Mouse (Mus musculus) embryonic facial prominence, embryonic 11.5 days (tissue): ENCODE results near the gene Sufu. TPM values are rescaled to one million over a fixed set of nuclear protein-coding genes. Genes with fewer than 3 reads are reported as not detected.

Experiments
- ATAC-seq: fragments of 200-750 bp; cut with Nextera tagmentation; replicated peaks from 2 replicates; pipeline ENCODE4 v1.8.0; 2017; ENCODE audit warnings: low read depth; ENCODE audit not compliant: insufficient number of reproducible peaks, low FRiP score, low TSS enrichment
- DNase-seq: peaks from one replicate; pipeline ENCODE4 v3.0.0-alpha.2; 2015; ENCODE audit warnings: low spot score
- H3K27ac ChIP-seq: fragments of 300-500 bp; sonication (generic); replicated peaks from 2 replicates; pipeline ENCODE4 v1.5.1; 2014; ENCODE audit warnings: mild to moderate bottlenecking, low read depth, low read length, control low read depth
- H3K27me3 ChIP-seq: fragments of 300-500 bp; sonication (generic); 2 replicates; pipeline ENCODE4 v1.6.1; 2014; ENCODE audit warnings: mild to moderate bottlenecking, low read length, moderate library complexity, mixed read lengths; ENCODE audit not compliant: control insufficient read depth, insufficient read depth
- H3K36me3 ChIP-seq: fragments of 300-500 bp; sonication (generic); replicated peaks from 2 replicates; pipeline ENCODE4 v1.6.1; 2014; ENCODE audit warnings: low read depth, mild to moderate bottlenecking, low read length, moderate library complexity, mixed read lengths; ENCODE audit not compliant: control insufficient read depth, insufficient read depth
- H3K4me1 ChIP-seq: fragments of 300-500 bp; sonication (generic); 2 replicates; pipeline ENCODE4 v1.6.1; 2014; ENCODE audit warnings: low read length, mixed read lengths; ENCODE audit not compliant: control insufficient read depth, insufficient read depth
- H3K4me2 ChIP-seq: fragments of 300-500 bp; sonication (generic); 2 replicates; pipeline ENCODE4 v1.6.1; 2014; ENCODE audit warnings: low read depth, mild to moderate bottlenecking, control low read depth, low read length, moderate library complexity
- H3K4me3 ChIP-seq: fragments of 300-500 bp; sonication (generic); 2 replicates; pipeline ENCODE4 v1.5.1; 2014; ENCODE audit warnings: low read depth, low read length, control low read depth
- H3K9ac ChIP-seq: fragments of 300-500 bp; sonication (generic); replicated peaks from 2 replicates; pipeline ENCODE4 v1.6.1; 2014; ENCODE audit warnings: mild to moderate bottlenecking, control low read depth, low read length
- H3K9me3 ChIP-seq: fragments of 300-500 bp; sonication (generic); replicated peaks from 2 replicates; pipeline ENCODE4 v1.6.1; 2016; ENCODE audit warnings: mild to moderate bottlenecking, low read length, inconsistent platforms, mixed read lengths; ENCODE audit not compliant: control insufficient read depth
- WGBS: fragments of 180-500 bp; shearing (Covaris S2); extraction: QIAGEN DNeasy Blood & Tissue Kit; methylation state at CpG from one replicate; pipeline ENCODE4 v1.1.7; 2014; 5-methylcytosine and 5-hydroxymethylcytosine counted together
- polyA plus RNA-seq: library from polyadenylated mRNA; unstranded; fragments of >200 nt; fragmentation: Nextera tagmentation; extraction: Ambion mirVana; gene quantifications from 2 replicates; pipeline ENCODE4 v1.2.1, GENCODE M21; 2014

Gene Sufu
- polyA plus RNA-seq, 1 experiment from 2014 or later, result 32.7 TPM

DNA sequence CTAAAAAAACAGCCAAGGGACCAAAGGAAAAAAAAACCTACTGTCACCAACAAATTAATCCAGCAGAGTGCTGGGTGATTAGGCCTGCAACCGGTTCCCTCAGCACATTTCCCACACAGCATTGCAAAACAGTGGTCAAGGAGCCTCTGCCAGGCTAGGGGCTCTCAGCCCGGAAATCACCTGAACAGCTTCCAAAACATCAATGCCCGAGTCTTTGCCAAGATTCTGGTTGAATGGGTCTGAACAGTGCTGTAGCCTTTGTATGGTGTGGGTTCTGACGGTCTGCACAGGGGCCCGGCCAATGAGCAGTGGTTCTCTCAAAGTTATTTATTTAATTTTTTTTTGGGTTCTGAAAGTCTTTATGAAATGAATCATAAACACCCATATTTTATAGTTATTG is 21.2 kb upstream of the Sufu start:
- no peak for DNase-seq
- H3K9ac ChIP-seq, result no peak overlapping the region
- WGBS, result 70% methylated on average over 5 of the region's 5 CpGs
- no peak overlapping the region for H3K4me3 ChIP-seq
- peaks cover 14% of the 10 kb centered on the region for H3K36me3 ChIP-seq
- no peak overlapping the region for H3K4me2 ChIP-seq
- H3K27ac ChIP-seq, result no peak overlapping the region
- ATAC-seq, result no peak
- H3K9me3 ChIP-seq, result no peaks in the 10 kb centered on the region
- no peaks in the 10 kb centered on the region for H3K27me3 ChIP-seq
- no peaks in the 10 kb centered on the region for H3K4me1 ChIP-seq

GRCm38 (mm10) chr19:46375891-46376290 is 20.8 kb upstream of the Sufu start:
- no peak for ATAC-seq
- H3K4me3 ChIP-seq, result no peak overlapping the region

GRCm38 (mm10) chr19:46382275-46382674 is 14.4 kb upstream of the Sufu start:
- Histone ChIP-seq H3K36me3 (peaks cover 39% of the 10 kb centered on the region), H3K4me3 (no peak overlapping the region), H3K4me1 (no peaks in the 10 kb centered on the region), H3K9me3 (no peaks in the 10 kb centered on the region), H3K4me2 (no peak overlapping the region), H3K27ac (no peak overlapping the region), H3K9ac (no peak overlapping the region), H3K27me3 (no peaks in the 10 kb centered on the region)
- ATAC-seq (no peak), DNase-seq (no peak)
- 88% methylated on average over 9 of the region's 9 CpGs for WGBS

More at GRCm38 (mm10) chr19:46375891-46376290, 20.8 kb upstream of the Sufu start:
- Histone ChIP-seq H3K9ac (no peak overlapping the region), H3K36me3 (peaks cover 14% of the 10 kb centered on the region), H3K27ac (no peak overlapping the region), H3K4me1 (no peaks in the 10 kb centered on the region), H3K4me2 (no peak overlapping the region), H3K27me3 (no peaks in the 10 kb centered on the region), H3K9me3 (no peaks in the 10 kb centered on the region)
- whole genome bisulfite sequencing, result 42% methylated on average over 4 of the region's 4 CpGs
- no peak for DNase-seq

- peaks cover 1% of the 10 kb centered on the region for H3K36me3 ChIP-seq
- H3K4me1 ChIP-seq, result no peaks in the 10 kb centered on the region
- no peaks in the 10 kb centered on the region for H3K27me3 ChIP-seq
- no peak overlapping the region for H3K9ac ChIP-seq
- no peaks in the 10 kb centered on the region for H3K9me3 ChIP-seq
- H3K4me2 ChIP-seq, result no peak overlapping the region
- H3K4me3 ChIP-seq, result no peak overlapping the region
- WGBS, result 85% methylated on average over 5 of the region's 5 CpGs
- H3K27ac ChIP-seq, result no peak overlapping the region
- no peak for DNase-seq
- ATAC-seq, result no peak
Measured at GRCm38 (mm10) chr19:46389872-46390271, 6.8 kb upstream of the Sufu start.

DNA sequence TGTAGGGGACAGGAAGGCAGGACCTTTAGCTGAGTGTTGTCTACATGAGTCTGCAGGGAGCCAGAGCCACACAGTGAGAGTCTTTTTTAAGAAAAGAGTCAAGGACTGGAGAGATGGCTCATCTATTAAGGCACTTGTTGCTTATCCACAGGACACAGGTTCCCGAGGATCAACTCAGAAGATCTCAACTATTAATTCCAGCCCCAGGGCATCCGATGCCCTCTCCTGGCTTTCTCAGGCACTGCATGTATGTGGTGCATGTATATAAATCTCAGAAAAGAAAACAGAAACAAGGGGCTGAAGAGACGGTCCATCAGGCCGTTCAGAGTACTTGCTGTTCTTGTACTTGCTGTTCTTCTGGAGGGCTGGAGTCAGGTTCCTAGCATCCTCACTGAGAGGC is 4.7 kb upstream of the Sufu start:
- ATAC-seq, result no peak
- no peak overlapping the region for H3K4me2 ChIP-seq
- no peak overlapping the region for H3K4me3 ChIP-seq
- H3K36me3 ChIP-seq, result no peaks in the 10 kb centered on the region
- no peak overlapping the region for H3K27ac ChIP-seq
- peak; percentile 60 for DNase-seq
- no peak overlapping the region for H3K9ac ChIP-seq
- no peaks in the 10 kb centered on the region for H3K9me3 ChIP-seq
- H3K27me3 ChIP-seq, result no peaks in the 10 kb centered on the region
- 36% methylated on average over 4 of the region's 4 CpGs for WGBS
- no peaks in the 10 kb centered on the region for H3K4me1 ChIP-seq

DNA sequence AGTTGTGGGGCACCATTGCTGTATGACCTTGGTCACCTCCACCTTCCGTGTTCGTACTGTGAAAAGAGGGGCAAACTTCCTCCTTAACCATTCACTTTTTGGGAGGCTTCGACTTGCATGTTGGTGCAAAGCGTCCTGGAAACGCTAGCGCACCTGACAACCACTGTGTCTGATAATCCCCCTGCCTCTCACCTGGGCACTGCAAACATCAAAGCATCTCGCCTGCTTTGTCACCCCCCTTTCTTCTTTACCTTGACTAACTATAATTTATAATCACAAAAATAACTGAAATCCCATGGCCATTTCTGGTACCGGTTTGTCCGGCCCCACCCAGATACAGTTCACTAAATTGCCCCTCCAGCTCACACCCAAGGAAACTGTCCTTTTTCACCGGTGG is 2.0 kb upstream of the Sufu start:
- Histone ChIP-seq H3K4me3 (peak overlapping the region; percentile 76), H3K27me3 (no peaks in the 10 kb centered on the region), H3K36me3 (no peaks in the 10 kb centered on the region), H3K9me3 (no peaks in the 10 kb centered on the region), H3K9ac (peak overlapping the region; percentile 46), H3K4me2 (peak overlapping the region; percentile 87), H3K4me1 (peaks cover 2% of the 10 kb centered on the region; the same call in 1 of the 2 replicates), H3K27ac (no peak overlapping the region)
- DNase-seq (no peak), ATAC-seq (no peak)
- WGBS, result 7% methylated on average over 10 of the region's 10 CpGs

DNA sequence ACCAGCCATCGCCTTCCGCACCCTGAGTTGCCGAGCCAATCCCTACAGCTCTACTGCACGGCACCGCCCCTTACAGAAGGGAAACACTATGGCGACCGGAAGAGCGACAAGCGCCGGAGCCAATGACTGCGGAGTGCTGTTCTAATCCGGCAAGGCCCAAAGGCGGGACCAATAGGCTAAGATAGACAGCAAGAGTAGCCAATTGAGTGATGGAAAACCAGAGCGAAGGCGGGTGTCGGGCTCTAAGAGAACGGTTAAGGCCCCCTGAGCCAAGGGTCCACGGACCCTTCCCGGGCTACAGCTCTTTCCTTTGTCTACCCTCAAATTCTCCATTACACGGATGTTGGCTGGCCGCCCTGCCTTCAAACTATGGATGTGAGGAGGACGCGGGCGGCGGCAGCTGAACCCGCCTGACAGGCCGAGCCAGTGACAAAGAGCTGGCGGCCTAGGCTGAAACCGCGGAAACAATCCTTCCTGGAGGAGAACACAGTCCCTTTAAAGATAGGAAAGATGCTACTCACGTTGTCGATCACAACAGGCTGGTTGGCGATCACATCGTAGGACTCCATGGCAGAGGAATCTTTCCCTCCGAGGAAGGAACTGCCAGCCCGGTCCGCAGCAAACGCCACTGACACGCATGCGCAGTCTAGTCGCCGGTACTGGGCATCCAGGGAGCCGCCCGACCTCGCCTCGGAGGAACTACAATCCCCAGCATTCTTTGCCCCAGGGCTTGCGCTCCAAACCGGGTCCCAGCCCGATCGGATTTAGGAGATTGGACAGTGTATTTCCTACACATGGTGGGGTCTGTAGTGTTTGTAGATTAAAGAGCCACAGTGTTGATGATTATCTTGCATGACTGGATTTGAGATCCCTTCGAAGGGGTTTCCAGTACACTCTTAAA is 1.3 kb upstream of the Sufu start, which contains the start of gene Actr1a:
Gene Actr1a (minus strand): TSS at position 640 of the 901 bp plus-strand sequence.
- Histone ChIP-seq H3K27ac (no peak within 1 kb of the TSS), H3K4me1 (peaks cover 2% of the 10 kb centered on the region; the same call in 1 of the 2 replicates)

DNA sequence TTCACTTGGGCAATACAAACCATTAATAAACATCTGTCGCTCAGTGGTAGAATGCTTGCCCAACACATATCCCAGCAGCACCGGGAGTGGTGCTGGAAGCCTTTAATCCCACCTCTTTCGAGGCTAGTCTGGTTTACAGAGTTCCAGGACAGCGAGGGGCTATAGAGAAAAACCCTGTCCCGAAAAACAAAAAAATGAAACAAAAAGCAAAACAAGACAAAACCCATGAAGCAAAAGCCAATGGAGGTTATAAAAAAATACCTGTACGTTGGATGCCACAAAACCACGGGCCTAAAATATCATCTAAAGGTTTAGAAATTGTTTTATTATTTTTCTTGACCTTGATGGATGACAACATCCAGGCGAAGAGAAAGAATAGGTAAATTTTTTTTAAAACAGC is 587 bp upstream of the Sufu start:
- ATAC-seq, result no peak
- DNase-seq, result no peak
- H3K9ac ChIP-seq, result peak overlapping the region; percentile 36
- no peaks in the 10 kb centered on the region for H3K9me3 ChIP-seq
- no peaks in the 10 kb centered on the region for H3K27me3 ChIP-seq
- no peak overlapping the region for H3K27ac ChIP-seq
- 13% methylated on average over 8 of the region's 8 CpGs for WGBS
- peaks cover 2% of the 10 kb centered on the region; the same call in 1 of the 2 replicates for H3K4me1 ChIP-seq
- peak overlapping the region; percentile 76 for H3K4me3 ChIP-seq
- peak overlapping the region; percentile 47 for H3K4me2 ChIP-seq
- no peaks in the 10 kb centered on the region for H3K36me3 ChIP-seq

More for the DNA sequence above, 1.3 kb upstream of the Sufu start, which contains the start of gene Actr1a:
- no peaks in the 10 kb centered on the region for H3K27me3 ChIP-seq
- H3K9ac ChIP-seq, result peak within 1 kb of the TSS; percentile 75
- peak within 1 kb of the TSS; percentile 87 for H3K4me3 ChIP-seq
- peak within 1 kb of the TSS; percentile 87 for H3K4me2 ChIP-seq
- H3K36me3 ChIP-seq, result no peaks in the 10 kb centered on the region
- no peaks in the 10 kb centered on the region for H3K9me3 ChIP-seq
- ATAC-seq, result peak; percentile 89
- peak; percentile 100 for DNase-seq
- under 1% methylated on average over 51 of the region's 51 CpGs for WGBS
